Mouse (Mus musculus): Measurements from ENCODE around the gene Selenof. TPM values are rescaled to one million over a fixed set of nuclear protein-coding genes. Genes with fewer than 3 reads are reported as not detected.
A peak's percentile ranks its signal among the peaks of the same experiment; 100 is the strongest.

Selenof gene
- total RNA-seq, 2 experiments from 2014 or later: 206 to 217 TPM

GRCm38 (mm10) chr3:144561511-144562250 is 8.4 kb upstream of the Selenof start:
- ATAC-seq (replicated peaks; ENCODE audit: low FRiP score, poor library complexity, severe bottlenecking): peak; percentile 45

- no peak for ATAC-seq (replicated peaks; ENCODE audit: low FRiP score, poor library complexity, severe bottlenecking)
Observed at GRCm38 (mm10) chr3:144563916-144564315, 6.2 kb upstream of the Selenof start.

GRCm38 (mm10) chr3:144565212-144565611 is 4.9 kb upstream of the Selenof start:
- ATAC-seq (replicated peaks; ENCODE audit: low FRiP score, poor library complexity, severe bottlenecking): no peak

- ATAC-seq (replicated peaks; ENCODE audit: low FRiP score, poor library complexity, severe bottlenecking): no peak
Observed at GRCm38 (mm10) chr3:144568861-144569361, 1.2 kb upstream of the Selenof start.

GRCm38 (mm10) chr3:144569401-144569971 is 618 bp upstream of the Selenof start:
- ATAC-seq (replicated peaks; ENCODE audit: low FRiP score, poor library complexity, severe bottlenecking): no peak; the same call in 1 of the 2 replicates

GRCm38 (mm10) chr3:144570816-144571487 is 848 bp downstream of the Selenof start:
- no peak for ATAC-seq (replicated peaks; ENCODE audit: low FRiP score, poor library complexity, severe bottlenecking)

DNA sequence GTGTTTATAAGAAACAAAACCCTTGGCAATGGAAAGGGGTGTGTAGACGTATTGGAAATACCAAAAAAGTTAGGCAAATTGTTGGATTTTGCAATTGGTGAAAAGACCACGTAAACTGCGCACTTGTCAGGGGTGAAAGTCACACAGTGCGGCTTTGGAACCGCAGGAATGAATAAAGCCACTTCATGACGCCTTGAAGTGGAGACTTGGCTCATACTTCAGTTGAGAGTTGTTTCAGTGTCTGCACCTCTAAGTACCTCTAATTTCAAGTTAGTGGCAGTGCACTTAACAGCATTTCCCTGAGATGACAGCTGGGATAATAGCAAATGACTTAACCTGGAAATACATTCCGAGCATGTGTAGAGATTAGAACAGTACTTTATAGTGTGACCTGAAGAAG is 4.2 kb downstream of the Selenof start:
- ATAC-seq (replicated peaks; ENCODE audit: low FRiP score, poor library complexity, severe bottlenecking): no peak

GRCm38 (mm10) chr3:144577366-144578340 is 7.5 kb downstream of the Selenof start:
- no peak for ATAC-seq (replicated peaks; ENCODE audit: low FRiP score, poor library complexity, severe bottlenecking)

DNA sequence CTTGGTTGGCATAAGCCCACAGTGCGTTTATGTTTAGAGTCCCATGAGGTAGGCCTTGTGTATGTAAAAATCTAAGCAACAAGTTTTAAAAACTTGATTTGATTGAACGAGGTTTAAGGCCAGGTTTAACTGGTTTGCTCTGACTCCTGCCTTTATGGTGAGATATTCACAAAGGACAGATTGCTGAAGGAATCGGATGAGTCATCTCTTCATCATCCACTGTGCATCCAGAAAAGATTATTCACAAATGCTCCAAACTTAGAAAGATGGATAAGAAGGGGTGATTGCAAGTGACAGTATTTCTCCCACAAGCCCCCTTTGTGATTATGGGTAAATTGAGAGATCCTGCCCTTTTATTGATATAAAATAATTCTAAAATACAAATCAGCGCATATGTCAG is 8.8 kb downstream of the Selenof start:
- no peak for ATAC-seq (replicated peaks; ENCODE audit: low FRiP score, poor library complexity, severe bottlenecking)

GRCm38 (mm10) chr3:144579796-144580195 is 9.7 kb downstream of the Selenof start:
- no peak for ATAC-seq (replicated peaks; ENCODE audit: low FRiP score, poor library complexity, severe bottlenecking)

- ATAC-seq (replicated peaks; ENCODE audit: low FRiP score, poor library complexity, severe bottlenecking): no peak
Observed at GRCm38 (mm10) chr3:144580281-144580680, 10.2 kb downstream of the Selenof start.

- ATAC-seq (replicated peaks; ENCODE audit: low FRiP score, poor library complexity, severe bottlenecking): no peak
Observed at GRCm38 (mm10) chr3:144581842-144582241, 11.7 kb downstream of the Selenof start.

- ATAC-seq (replicated peaks; ENCODE audit: low FRiP score, poor library complexity, severe bottlenecking): no peak
Observed at GRCm38 (mm10) chr3:144582306-144582705, 12.2 kb downstream of the Selenof start.

GRCm38 (mm10) chr3:144583789-144584188 is 13.7 kb downstream of the Selenof start:
- ATAC-seq (replicated peaks; ENCODE audit: low FRiP score, poor library complexity, severe bottlenecking): no peak

DNA sequence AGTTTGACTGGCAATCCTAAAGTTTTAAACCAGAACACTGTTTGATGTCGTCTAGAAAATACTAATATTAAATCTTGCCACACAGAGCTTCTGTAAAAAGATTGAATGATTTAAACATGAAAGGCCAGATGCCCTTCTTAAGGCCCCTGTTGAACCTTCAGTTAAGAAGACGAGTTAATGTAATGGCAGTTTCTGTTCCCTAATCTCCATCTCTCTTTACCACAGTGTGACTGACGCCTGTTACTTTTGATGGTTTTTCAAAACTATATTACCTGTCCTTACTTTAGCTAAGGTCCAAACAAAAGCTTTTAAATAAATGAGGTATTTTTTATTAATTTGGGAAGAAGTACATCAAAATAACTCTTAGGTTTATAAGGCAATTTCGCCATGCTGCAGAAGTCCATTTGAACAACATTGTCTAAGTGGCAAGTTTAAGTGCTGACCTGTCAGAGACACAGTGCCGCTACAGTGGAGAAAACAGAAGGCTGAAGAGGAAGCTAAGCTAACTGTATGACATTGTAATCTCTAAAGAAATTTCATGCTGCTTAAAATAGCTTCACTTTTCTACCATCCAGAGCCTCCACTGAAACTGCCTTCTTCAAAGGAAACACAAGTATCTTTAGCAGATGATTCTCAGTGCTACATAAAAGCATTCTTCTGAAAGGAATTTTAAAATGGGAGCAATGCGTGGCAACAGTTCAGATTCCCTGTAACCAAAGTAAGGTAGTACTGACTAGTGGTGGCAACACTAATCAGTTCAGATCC is 14.9 kb downstream of the Selenof start:
- ATAC-seq (replicated peaks; ENCODE audit: low FRiP score, poor library complexity, severe bottlenecking): no peak

DNA sequence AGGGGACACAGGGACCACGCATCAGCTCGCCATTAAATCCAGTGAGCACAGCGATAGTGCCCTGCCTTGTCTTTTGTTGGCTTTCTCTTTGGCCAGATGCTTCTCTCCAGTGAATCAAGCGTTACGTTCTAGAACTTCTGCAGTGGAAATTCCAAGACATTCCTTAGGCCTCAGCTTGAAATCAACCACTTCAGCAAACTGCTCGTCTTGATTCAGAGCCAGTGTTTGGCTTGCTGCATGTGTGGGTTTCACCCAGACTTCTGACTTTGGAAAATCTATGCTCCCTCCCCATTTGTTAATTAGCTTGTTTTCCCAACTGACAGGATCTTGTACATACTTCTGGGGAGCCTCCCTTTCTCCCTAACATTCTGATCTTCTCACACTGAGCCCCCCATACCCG is 16.6 kb downstream of the Selenof start:
- no peak for ATAC-seq (replicated peaks; ENCODE audit: low FRiP score, poor library complexity, severe bottlenecking)

DNA sequence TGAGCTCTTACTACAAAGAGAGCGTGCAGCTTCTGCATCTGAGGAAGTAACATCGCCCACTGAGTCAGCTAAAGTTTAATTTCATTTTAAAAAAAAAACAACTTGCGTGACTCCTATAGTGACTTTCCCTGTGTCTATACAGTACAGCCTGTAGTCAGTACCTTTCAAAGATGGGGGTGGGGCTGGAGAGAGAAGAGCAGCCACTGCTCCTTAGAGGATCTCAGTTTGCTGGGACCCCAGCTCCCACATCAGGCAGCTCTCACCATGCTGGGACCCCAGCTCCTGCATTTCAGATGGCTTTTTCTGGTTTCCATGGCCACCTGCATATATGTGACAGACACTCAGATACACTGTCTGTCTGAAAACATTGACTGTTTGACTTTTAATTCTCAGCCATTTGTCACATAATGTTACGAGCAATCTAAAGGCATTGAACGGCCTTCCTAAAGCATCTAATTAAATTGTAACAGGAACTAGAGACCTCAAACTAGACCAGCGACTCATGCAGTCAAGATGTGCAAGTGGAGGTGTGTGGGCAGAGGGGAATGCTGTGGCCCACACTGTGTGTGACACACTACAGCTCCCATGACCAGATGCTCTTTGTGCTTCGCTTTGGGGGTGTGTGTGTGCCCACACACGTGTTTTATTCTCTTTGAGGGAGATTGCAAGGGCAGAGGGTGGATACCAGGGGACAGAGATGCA is 19.2 kb downstream of the Selenof start:
- no peak for ATAC-seq (replicated peaks; ENCODE audit: low FRiP score, poor library complexity, severe bottlenecking)

GRCm38 (mm10) chr3:144592992-144593785 is 23.1 kb downstream of the Selenof start:
- ATAC-seq (replicated peaks; ENCODE audit: low FRiP score, poor library complexity, severe bottlenecking): peak; percentile 64; the same call in 1 of the 2 replicates
